Mouse (Mus musculus) MEL (cell line): ENCODE results near the gene 4930523C07Rik.

Experiments used
- CHD2 ChIP-seq: IDR thresholded peaks from 2 replicates; pipeline ENCODE4 v1.6.1; 2011; ENCODE audit warnings: low read length, improper control_type of control experiment
- CTCF ChIP-seq, 3 experiments: IDR thresholded peaks in 2 of 3; conservative IDR thresholded peaks in 1 of 3; 2 replicates each; pipeline ENCODE4 v1.5.1; 2011 to 2012; ENCODE audit warnings: low read length in 3 of 3, low read depth in 2 of 3, mild to moderate bottlenecking in 2 of 3, improper control_type of control experiment in 1 of 3, inconsistent platforms in 1 of 3, mixed read lengths in 1 of 3, moderate library complexity in 1 of 3; ENCODE audit not compliant: control insufficient read depth in 1 of 3, insufficient read depth in 1 of 3, poor library complexity in 1 of 3, severe bottlenecking in 1 of 3
- E2F4 ChIP-seq: IDR thresholded peaks from 2 replicates; pipeline ENCODE4 v1.6.1; 2011; ENCODE audit warnings: low read depth, low read length, improper control_type of control experiment, borderline replicate concordance
- GATA1 ChIP-seq: IDR thresholded peaks from 2 replicates; pipeline ENCODE4 v1.6.1; 2011; ENCODE audit warnings: low read depth, low read length, improper control_type of control experiment
- JUND ChIP-seq: IDR thresholded peaks from 2 replicates; pipeline ENCODE4 v1.6.1; 2011; ENCODE audit warnings: low read depth, mild to moderate bottlenecking, improper control_type of control experiment, low read length
- MAX ChIP-seq: IDR thresholded peaks from 2 replicates; pipeline ENCODE4 v1.6.1; 2011; ENCODE audit warnings: low read length, improper control_type of control experiment
- MYC ChIP-seq: IDR thresholded peaks from 2 replicates; pipeline ENCODE4 v1.6.1; 2011; ENCODE audit warnings: low read depth, mild to moderate bottlenecking, low read length, improper control_type of control experiment, moderate library complexity
- POLR2A ChIP-seq, 2 experiments: IDR thresholded peaks; 2 replicates each; pipeline ENCODE4 v1.6.1; 2011 to 2012; ENCODE audit warnings: low read length in 2 of 2, mild to moderate bottlenecking in 2 of 2, control low read depth in 1 of 2, improper control_type of control experiment in 1 of 2, low read depth in 1 of 2, moderate library complexity in 1 of 2; ENCODE audit not compliant: control insufficient read depth in 1 of 2, insufficient read depth in 1 of 2, poor library complexity in 1 of 2
- POLR2AphosphoS2 ChIP-seq: IDR thresholded peaks from 2 replicates; pipeline ENCODE4 v1.6.1; 2011; ENCODE audit warnings: low read length, improper control_type of control experiment
- UBTF ChIP-seq: IDR thresholded peaks from 2 replicates; pipeline ENCODE4 v1.6.1; 2012; ENCODE audit warnings: low read depth, mild to moderate bottlenecking, inconsistent platforms, low read length, improper control_type of control experiment, moderate library complexity, borderline replicate concordance; ENCODE audit not compliant: insufficient read depth
- USF1 ChIP-seq: IDR thresholded peaks from 2 replicates; pipeline ENCODE4 v1.6.1; 2014; ENCODE audit warnings: low read depth, mild to moderate bottlenecking, inconsistent platforms, low read length, improper control_type of control experiment, moderate library complexity
- ZC3H11A ChIP-seq: IDR thresholded peaks from 2 replicates; pipeline ENCODE4 v1.6.1; 2012; ENCODE audit warnings: low read depth, mild to moderate bottlenecking, inconsistent platforms, low read length, improper control_type of control experiment

- TF ChIP-seq E2F4, result no peak
- TF ChIP-seq ZC3H11A, result no peak
- TF ChIP-seq POLR2AphosphoS2, result no peak
- no peak for TF ChIP-seq CTCF (IDR thresholded peaks at IDR 0.05 in 2 of 3, conservative IDR thresholded peaks at IDR 0.05 in 1 of 3; ENCODE audit: control insufficient read depth in 1 of 3, insufficient read depth in 1 of 3, low read depth in 2 of 3, low read length in 3 of 3, poor library complexity in 1 of 3, severe bottlenecking in 1 of 3)
- TF ChIP-seq POLR2A (IDR thresholded peaks at IDR 0.05; ENCODE audit: control insufficient read depth in 1 of 2, insufficient read depth in 1 of 2, low read depth in 1 of 2, low read length in 2 of 2, poor library complexity in 1 of 2), result no peak
- TF ChIP-seq JUND, result no peak
- TF ChIP-seq USF1, result no peak
- TF ChIP-seq MAX, result no peak
- TF ChIP-seq UBTF, result no peak
- TF ChIP-seq GATA1, result no peak
- no peak for TF ChIP-seq CHD2
- no peak for TF ChIP-seq MYC
These were observed 4.1 kb upstream of the 4930523C07Rik start for GRCm38 (mm10) chr1:160039951-160040645.
